Mouse (Mus musculus) midbrain, embryonic 15.5 days (tissue): ENCODE data around the gene Ireb2. TPM values are rescaled to one million over a fixed set of nuclear protein-coding genes. Genes with fewer than 3 reads are reported as not detected.
"Not testable (repeated sequence)": the region's sequence is repeated elsewhere in the genome, so short reads cannot be mapped to it uniquely, and the experiment has no call there.

Experiments
- ATAC-seq: fragments of 200-750 bp; cut with Nextera tagmentation; replicated peaks from 2 replicates; pipeline ENCODE4 v1.8.0; 2017; ENCODE audit warnings: moderate TSS enrichment
- H3K27ac ChIP-seq: fragments of 300-500 bp; sonication (generic); 2 replicates; pipeline ENCODE4 v1.5.1; 2015; ENCODE audit warnings: mild to moderate bottlenecking, inconsistent platforms
- H3K27me3 ChIP-seq: fragments of 300-500 bp; sonication (generic); replicated peaks from 2 replicates; pipeline ENCODE4 v1.6.1; 2015; ENCODE audit warnings: inconsistent platforms
- H3K36me3 ChIP-seq: fragments of 300-500 bp; sonication (generic); replicated peaks from 2 replicates; pipeline ENCODE4 v1.6.1; 2015; ENCODE audit warnings: inconsistent platforms
- H3K4me1 ChIP-seq: fragments of 300-500 bp; sonication (generic); 2 replicates; pipeline ENCODE4 v1.6.1; 2015; ENCODE audit warnings: inconsistent platforms
- H3K4me2 ChIP-seq: fragments of 300-500 bp; sonication (generic); 2 replicates; pipeline ENCODE4 v1.6.1; 2015; ENCODE audit warnings: inconsistent platforms, mild to moderate bottlenecking, moderate library complexity
- H3K4me3 ChIP-seq: fragments of 300-500 bp; sonication (generic); 2 replicates; pipeline ENCODE4 v1.5.1; 2015; ENCODE audit warnings: mild to moderate bottlenecking, inconsistent platforms
- H3K9ac ChIP-seq: fragments of 300-500 bp; sonication (generic); 2 replicates; pipeline ENCODE4 v1.6.1; 2015; ENCODE audit warnings: mild to moderate bottlenecking, inconsistent platforms
- H3K9me3 ChIP-seq: fragments of 300-500 bp; sonication (generic); 2 replicates; pipeline ENCODE4 v1.6.1; 2016; ENCODE audit warnings: inconsistent platforms
- WGBS: fragments of 180-500 bp; shearing (Covaris S2); methylation state at CpG from one replicate; pipeline ENCODE4 v1.1.7; 2015; ENCODE audit warnings: mixed read lengths; 5-methylcytosine and 5-hydroxymethylcytosine counted together
- polyA plus RNA-seq: library from polyadenylated mRNA; unstranded; fragments of >200 nt; fragmentation: Nextera tagmentation; extraction: Ambion mirVana; gene quantifications from 2 replicates; pipeline ENCODE4 v1.2.1, GENCODE M21; 2015

Ireb2 gene
- 38.1 and 41.0 TPM in 2 replicates for polyA plus RNA-seq

- WGBS, result under 1% methylated on average over 72 of the region's 72 CpGs
- peak within 1 kb of the TSS; percentile 95 for H3K9ac ChIP-seq
- ATAC-seq, result peak; percentile 98
These were observed at the start of gene Ireb2 for GRCm38 (mm10) chr9:54863363-54864281. Ireb2 (plus strand) TSS chr9:54863789.

GRCm38 (mm10) chr9:54816508-54817201, 46.9 kb upstream of the Ireb2 start:
- no peak overlapping the region for H3K9ac ChIP-seq
- no peaks in the 10 kb centered on the region for H3K9me3 ChIP-seq
- no peaks in the 10 kb centered on the region for H3K27me3 ChIP-seq
- no peaks in the 10 kb centered on the region for H3K4me1 ChIP-seq
- no peak for ATAC-seq
- no peak overlapping the region for H3K4me3 ChIP-seq
- 72% methylated on average over 10 of the region's 10 CpGs for WGBS
- H3K36me3 ChIP-seq, result no peaks in the 10 kb centered on the region
- H3K4me2 ChIP-seq, result no peak overlapping the region
- H3K27ac ChIP-seq, result no peak overlapping the region

More at GRCm38 (mm10) chr9:54863363-54864281, at the start of gene Ireb2:
- H3K27me3 ChIP-seq, result no peaks in the 10 kb centered on the region
- H3K4me2 ChIP-seq, result peak within 1 kb of the TSS; percentile 59
- peak within 1 kb of the TSS; percentile 92 for H3K27ac ChIP-seq
- H3K4me3 ChIP-seq, result peak within 1 kb of the TSS; percentile 96
- no peaks in the 10 kb centered on the region for H3K9me3 ChIP-seq
- H3K36me3 ChIP-seq, result peaks cover 6% of the 10 kb centered on the region; the same call in 1 of the 2 replicates
- H3K4me1 ChIP-seq, result peaks cover 40% of the 10 kb centered on the region

GRCm38 (mm10) chr9:54821442-54822100, 42.0 kb upstream of the Ireb2 start:
- WGBS, result 58% methylated on average over 5 of the region's 5 CpGs

GRCm38 (mm10) chr9:54829760-54830159, 33.8 kb upstream of the Ireb2 start:
- H3K27me3 ChIP-seq, result no peaks in the 10 kb centered on the region
- no peak overlapping the region for H3K4me2 ChIP-seq
- no peak for ATAC-seq
- H3K4me1 ChIP-seq, result no peaks in the 10 kb centered on the region
- H3K9me3 ChIP-seq, result no peaks in the 10 kb centered on the region
- WGBS, result 35% methylated on average over 2 of the region's 2 CpGs
- no peak overlapping the region for H3K9ac ChIP-seq
- H3K36me3 ChIP-seq, result no peaks in the 10 kb centered on the region
- H3K27ac ChIP-seq, result no peak overlapping the region
- H3K4me3 ChIP-seq, result no peak overlapping the region

More at GRCm38 (mm10) chr9:54821442-54822100, 42.0 kb upstream of the Ireb2 start:
- Histone ChIP-seq H3K4me3 (no peak overlapping the region), H3K4me1 (no peaks in the 10 kb centered on the region), H3K27me3 (no peaks in the 10 kb centered on the region), H3K9me3 (no peaks in the 10 kb centered on the region), H3K36me3 (no peaks in the 10 kb centered on the region), H3K4me2 (no peak overlapping the region), H3K9ac (no peak overlapping the region), H3K27ac (no peak overlapping the region)
- ATAC-seq, result peak; percentile 80

GRCm38 (mm10) chr9:54830624-54831023, 33.0 kb upstream of the Ireb2 start:
- H3K27ac ChIP-seq, result no peak overlapping the region
- H3K4me1 ChIP-seq, result no peaks in the 10 kb centered on the region
- H3K27me3 ChIP-seq, result no peaks in the 10 kb centered on the region
- WGBS, result 39% methylated on average over 3 of the region's 3 CpGs
- no peak overlapping the region for H3K9ac ChIP-seq
- no peak for ATAC-seq
- no peak overlapping the region for H3K4me2 ChIP-seq
- no peak overlapping the region for H3K4me3 ChIP-seq
- H3K9me3 ChIP-seq, result no peaks in the 10 kb centered on the region
- no peaks in the 10 kb centered on the region for H3K36me3 ChIP-seq

GRCm38 (mm10) chr9:54833831-54834230, 29.8 kb upstream of the Ireb2 start:
- no peaks in the 10 kb centered on the region for H3K9me3 ChIP-seq
- no peak for ATAC-seq
- H3K27me3 ChIP-seq, result no peaks in the 10 kb centered on the region
- no peak overlapping the region for H3K27ac ChIP-seq
- no peak overlapping the region for H3K4me3 ChIP-seq
- no peak overlapping the region for H3K9ac ChIP-seq
- 66% methylated on average over 1 of the region's 1 CpGs for WGBS
- no peaks in the 10 kb centered on the region for H3K4me1 ChIP-seq
- H3K36me3 ChIP-seq, result no peaks in the 10 kb centered on the region
- no peak overlapping the region for H3K4me2 ChIP-seq

- ATAC-seq, result not testable (repeated sequence)
These were observed 27.5 kb upstream of the Ireb2 start for GRCm38 (mm10) chr9:54835951-54836717.

GRCm38 (mm10) chr9:54837835-54838234, 25.8 kb upstream of the Ireb2 start:
- WGBS, result 60% methylated on average over 7 of the region's 7 CpGs
- no peak overlapping the region for H3K9ac ChIP-seq
- no peak overlapping the region for H3K4me3 ChIP-seq
- H3K9me3 ChIP-seq, result no peaks in the 10 kb centered on the region
- no peak overlapping the region for H3K27ac ChIP-seq
- no peaks in the 10 kb centered on the region for H3K4me1 ChIP-seq
- ATAC-seq, result no peak
- no peaks in the 10 kb centered on the region for H3K36me3 ChIP-seq
- no peak overlapping the region for H3K4me2 ChIP-seq
- no peaks in the 10 kb centered on the region for H3K27me3 ChIP-seq

More at GRCm38 (mm10) chr9:54835951-54836717, 27.5 kb upstream of the Ireb2 start:
- H3K9me3 ChIP-seq, H3K4me3 ChIP-seq, H3K9ac ChIP-seq, H3K4me2 ChIP-seq, H3K27ac ChIP-seq, H3K36me3 ChIP-seq, H3K27me3 ChIP-seq, H3K4me1 ChIP-seq: not testable (repeated sequence)
- 88% methylated on average over 6 of the region's 6 CpGs for WGBS

GRCm38 (mm10) chr9:54840145-54840544, 23.4 kb upstream of the Ireb2 start:
- Histone ChIP-seq H3K27me3 (no peaks in the 10 kb centered on the region), H3K4me3 (no peak overlapping the region)
- ATAC-seq, result no peak

GRCm38 (mm10) chr9:54842311-54842710, 21.3 kb upstream of the Ireb2 start:
- Histone ChIP-seq H3K27me3 (no peaks in the 10 kb centered on the region), H3K4me1 (no peaks in the 10 kb centered on the region), H3K4me3 (no peak overlapping the region), H3K9ac (no peak overlapping the region), H3K36me3 (no peaks in the 10 kb centered on the region), H3K4me2 (no peak overlapping the region), H3K27ac (no peak overlapping the region), H3K9me3 (no peaks in the 10 kb centered on the region)
- WGBS, result 88% methylated on average over 5 of the region's 5 CpGs
- ATAC-seq, result no peak

More at GRCm38 (mm10) chr9:54840145-54840544, 23.4 kb upstream of the Ireb2 start:
- Histone ChIP-seq H3K9me3 (no peaks in the 10 kb centered on the region), H3K9ac (no peak overlapping the region), H3K36me3 (no peaks in the 10 kb centered on the region), H3K4me1 (no peaks in the 10 kb centered on the region), H3K4me2 (no peak overlapping the region), H3K27ac (no peak overlapping the region)
- WGBS, result 83% methylated on average over 1 of the region's 1 CpGs

GRCm38 (mm10) chr9:54843887-54844286, 19.7 kb upstream of the Ireb2 start:
- Histone ChIP-seq H3K4me1 (no peaks in the 10 kb centered on the region), H3K9me3 (no peaks in the 10 kb centered on the region), H3K9ac (no peak overlapping the region), H3K27me3 (no peaks in the 10 kb centered on the region), H3K27ac (no peak overlapping the region), H3K4me3 (no peak overlapping the region), H3K36me3 (no peaks in the 10 kb centered on the region), H3K4me2 (no peak overlapping the region)
- WGBS, result 81% methylated on average over 6 of the region's 6 CpGs
- ATAC-seq, result no peak
